Mouse (Mus musculus): Measurements from ENCODE around the gene Dusp12. TPM values are rescaled to one million over a fixed set of nuclear protein-coding genes. Genes with fewer than 3 reads are reported as not detected.

Dusp12 gene
- polyA plus RNA-seq, 1 experiment: 17.7 TPM

DNA sequence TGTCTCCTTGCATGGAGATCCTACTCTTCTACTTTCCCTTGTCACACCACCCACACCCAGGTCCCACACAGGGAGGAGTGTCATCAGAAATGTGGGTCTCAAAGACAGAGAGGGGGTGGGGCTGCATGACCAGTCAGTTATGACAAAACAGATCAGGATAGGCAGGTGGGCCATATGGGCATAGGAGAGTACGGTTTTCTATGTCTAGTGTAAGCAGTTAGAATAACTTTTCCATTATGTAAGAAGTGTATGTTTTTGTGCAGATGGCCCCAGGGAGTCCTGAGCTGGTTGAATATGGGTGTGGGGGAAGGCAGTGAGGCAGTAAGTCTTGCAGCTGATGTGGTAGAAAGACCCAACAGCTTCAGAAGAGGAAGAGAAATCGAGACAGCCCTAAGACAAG is 43.1 kb upstream of the Dusp12 start:
- H3K4me3 ChIP-seq (ENCODE audit: control insufficient read depth, insufficient read depth, low read length): no peak overlapping the region
- DNase-seq: no peak
- H3K27me3 ChIP-seq (ENCODE audit: control insufficient read depth, insufficient read depth, low read length): no peaks in the 10 kb centered on the region
- TF ChIP-seq POLR2A (IDR thresholded peaks at IDR 0.05; ENCODE audit: control insufficient read depth, extremely low read depth, insufficient read depth, low read length, poor library complexity) (no peak), CTCF (IDR thresholded peaks at IDR 0.05; ENCODE audit: borderline replicate concordance, control insufficient read depth, extremely low read depth, insufficient read depth, low read length, poor library complexity) (no peak)
- peaks cover 5% of the 10 kb centered on the region; the same call in 1 of the 2 replicates for H3K4me1 ChIP-seq (replicated peaks; ENCODE audit: control insufficient read depth, insufficient read depth, low read length)
- no peaks in the 10 kb centered on the region for H3K36me3 ChIP-seq (ENCODE audit: control insufficient read depth, insufficient read depth, low read length)
- WGBS: 53% methylated on average over 2 of the region's 2 CpGs
- peak overlapping the region; percentile 56; the same call in 1 of the 2 replicates for H3K27ac ChIP-seq (ENCODE audit: control insufficient read depth, insufficient read depth, low read length)

- WGBS: 82% methylated on average over 3 of the region's 3 CpGs
- Histone ChIP-seq H3K27ac (ENCODE audit: control insufficient read depth, insufficient read depth, low read length) (peak within 1 kb of the TSS; percentile 56; the same call in 1 of the 2 replicates), H3K4me3 (ENCODE audit: control insufficient read depth, insufficient read depth, low read length) (no peak within 1 kb of the TSS), H3K27me3 (ENCODE audit: control insufficient read depth, insufficient read depth, low read length) (no peaks in the 10 kb centered on the region), H3K4me1 (replicated peaks; ENCODE audit: control insufficient read depth, insufficient read depth, low read length) (peaks cover 5% of the 10 kb centered on the region; the same call in 1 of the 2 replicates), H3K36me3 (ENCODE audit: control insufficient read depth, insufficient read depth, low read length) (no peaks in the 10 kb centered on the region)
- no peak for DNase-seq
- TF ChIP-seq POLR2A (IDR thresholded peaks at IDR 0.05; ENCODE audit: control insufficient read depth, extremely low read depth, insufficient read depth, low read length, poor library complexity): no peak
- no peak for TF ChIP-seq CTCF (IDR thresholded peaks at IDR 0.05; ENCODE audit: borderline replicate concordance, control insufficient read depth, extremely low read depth, insufficient read depth, low read length, poor library complexity)
Measured at GRCm38 (mm10) chr1:170927378-170927777, 42.0 kb upstream of the Dusp12 start, which contains the start of gene Fcrla. Gene Fcrla (minus strand): TSS chr1:170927583.

- WGBS: 88% methylated on average over 6 of the region's 6 CpGs
- Histone ChIP-seq H3K27ac (ENCODE audit: control insufficient read depth, insufficient read depth, low read length) (no peak overlapping the region), H3K4me1 (replicated peaks; ENCODE audit: control insufficient read depth, insufficient read depth, low read length) (peaks cover 5% of the 10 kb centered on the region; the same call in 1 of the 2 replicates), H3K36me3 (ENCODE audit: control insufficient read depth, insufficient read depth, low read length) (no peaks in the 10 kb centered on the region), H3K27me3 (ENCODE audit: control insufficient read depth, insufficient read depth, low read length) (no peaks in the 10 kb centered on the region), H3K4me3 (ENCODE audit: control insufficient read depth, insufficient read depth, low read length) (no peak overlapping the region)
- no peak for DNase-seq
- no peak for TF ChIP-seq CTCF (IDR thresholded peaks at IDR 0.05; ENCODE audit: borderline replicate concordance, control insufficient read depth, extremely low read depth, insufficient read depth, low read length, poor library complexity)
- no peak for TF ChIP-seq POLR2A (IDR thresholded peaks at IDR 0.05; ENCODE audit: control insufficient read depth, extremely low read depth, insufficient read depth, low read length, poor library complexity)
Measured at GRCm38 (mm10) chr1:170926941-170927340, 41.6 kb upstream of the Dusp12 start.

- Histone ChIP-seq H3K4me3 (ENCODE audit: control insufficient read depth, insufficient read depth, low read length) (no peak overlapping the region), H3K27me3 (ENCODE audit: control insufficient read depth, insufficient read depth, low read length) (no peaks in the 10 kb centered on the region), H3K36me3 (ENCODE audit: control insufficient read depth, insufficient read depth, low read length) (no peaks in the 10 kb centered on the region), H3K27ac (ENCODE audit: control insufficient read depth, insufficient read depth, low read length) (no peak overlapping the region), H3K4me1 (replicated peaks; ENCODE audit: control insufficient read depth, insufficient read depth, low read length) (peaks cover 5% of the 10 kb centered on the region; the same call in 1 of the 2 replicates)
- WGBS: 33% methylated on average over 6 of the region's 6 CpGs
- peak; percentile 28 for DNase-seq
- no peak for TF ChIP-seq POLR2A (IDR thresholded peaks at IDR 0.05; ENCODE audit: control insufficient read depth, extremely low read depth, insufficient read depth, low read length, poor library complexity)
- TF ChIP-seq CTCF (IDR thresholded peaks at IDR 0.05; ENCODE audit: borderline replicate concordance, control insufficient read depth, extremely low read depth, insufficient read depth, low read length, poor library complexity): no peak
Measured at GRCm38 (mm10) chr1:170924485-170924884, 39.1 kb upstream of the Dusp12 start.

DNA sequence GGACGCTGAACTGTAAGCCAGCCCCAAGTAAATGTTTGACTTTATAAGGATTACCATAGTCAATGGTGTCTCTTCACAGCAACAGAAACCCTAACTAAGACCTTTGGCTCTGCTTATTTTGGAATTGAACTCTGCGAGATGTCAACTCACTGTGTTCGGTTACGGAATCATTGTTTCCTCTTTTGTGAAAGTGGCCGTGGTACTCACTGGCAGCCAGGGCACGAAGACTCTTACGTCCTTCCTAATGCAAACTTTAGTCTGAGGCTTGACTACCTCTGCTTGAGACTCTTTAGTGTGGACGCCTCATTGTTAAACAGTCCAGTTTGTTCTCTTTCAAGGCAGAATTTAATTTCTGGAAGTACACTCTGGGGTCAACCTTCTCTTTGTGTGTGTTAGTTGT is 34.0 kb upstream of the Dusp12 start:
- Histone ChIP-seq H3K4me1 (replicated peaks; ENCODE audit: control insufficient read depth, insufficient read depth, low read length) (0 out of 2 replicates have a peak, but pooled peaks cover 3% of the 10 kb centered on the region), H3K27me3 (ENCODE audit: control insufficient read depth, insufficient read depth, low read length) (no peaks in the 10 kb centered on the region), H3K36me3 (ENCODE audit: control insufficient read depth, insufficient read depth, low read length) (no peaks in the 10 kb centered on the region), H3K27ac (ENCODE audit: control insufficient read depth, insufficient read depth, low read length) (no peak overlapping the region), H3K4me3 (ENCODE audit: control insufficient read depth, insufficient read depth, low read length) (no peak overlapping the region)
- TF ChIP-seq CTCF (IDR thresholded peaks at IDR 0.05; ENCODE audit: borderline replicate concordance, control insufficient read depth, extremely low read depth, insufficient read depth, low read length, poor library complexity) (no peak), POLR2A (IDR thresholded peaks at IDR 0.05; ENCODE audit: control insufficient read depth, extremely low read depth, insufficient read depth, low read length, poor library complexity) (no peak)
- WGBS: 95% methylated on average over 8 of the region's 8 CpGs
- DNase-seq: no peak

- WGBS: 93% methylated on average over 5 of the region's 5 CpGs
- H3K27ac ChIP-seq (ENCODE audit: control insufficient read depth, insufficient read depth, low read length): no peak overlapping the region
Measured at GRCm38 (mm10) chr1:170915657-170916056, 30.3 kb upstream of the Dusp12 start.

More at GRCm38 (mm10) chr1:170915657-170916056, 30.3 kb upstream of the Dusp12 start:
- DNase-seq: no peak
- no peak overlapping the region for H3K4me3 ChIP-seq (ENCODE audit: control insufficient read depth, insufficient read depth, low read length)
- no peaks in the 10 kb centered on the region for H3K36me3 ChIP-seq (ENCODE audit: control insufficient read depth, insufficient read depth, low read length)
- no peak for TF ChIP-seq POLR2A (IDR thresholded peaks at IDR 0.05; ENCODE audit: control insufficient read depth, extremely low read depth, insufficient read depth, low read length, poor library complexity)
- TF ChIP-seq CTCF (IDR thresholded peaks at IDR 0.05; ENCODE audit: borderline replicate concordance, control insufficient read depth, extremely low read depth, insufficient read depth, low read length, poor library complexity): no peak
- no peaks in the 10 kb centered on the region for H3K27me3 ChIP-seq (ENCODE audit: control insufficient read depth, insufficient read depth, low read length)
- H3K4me1 ChIP-seq (replicated peaks; ENCODE audit: control insufficient read depth, insufficient read depth, low read length): no peaks in the 10 kb centered on the region
